Comparison of ENCODE assay signal across 9 mouse cellular contexts in genomic region chr16:38400311-38400960, GRCm38 (mm10). TPM values are rescaled to one million over a fixed set of nuclear protein-coding genes. Genes with fewer than 3 reads are reported as not detected.
A peak's percentile ranks its signal among the peaks of the same experiment; 100 is the strongest.
DNase-seq lines count a peak whose midpoint lies in the region; ATAC-seq lines count a peak whose summit lies in the region.
"Had no signal": no experiment of that assay in that cellular context is flagged by ENCODE, and none has a peak within 500 bp of the region (broad histone marks: within the 10 kb centered on the region; RNA-seq: fewer than 3 reads in every experiment).

No protein-coding gene starts in this region.

- H3K9me3 ChIP-seq in heart, embryonic 14.5 days (ENCODE audit: control insufficient read depth, low read length), result no peaks in the 10 kb centered on the region
- H3K9me3 ChIP-seq in hindbrain, embryonic 11.5 days (ENCODE audit: control insufficient read depth, low read length), result no peaks in the 10 kb centered on the region
- H3K9me3 ChIP-seq in midbrain, embryonic 11.5 days (ENCODE audit: control insufficient read depth, low read length), result no peaks in the 10 kb centered on the region

- no peak overlapping the region; a peak in 1 of 4 replicates for H3K27ac ChIP-seq in heart, embryonic 14.5 days (replicated peaks in 1 of 2; ENCODE audit: control insufficient read depth in 1 of 2, insufficient read depth in 1 of 2, low read depth in 2 of 2, low read length in 2 of 2)
- H3K27ac ChIP-seq in brown adipose tissue, adult 24 weeks (replicated peaks; ENCODE audit: low read depth, low read length), result peak overlapping the region; percentile 65; the same call in 1 of the 2 replicates
- 0 out of 2 replicates have a peak overlapping the region, but pooled peaks have one; percentile 30 for H3K27ac ChIP-seq in hindbrain, embryonic 11.5 days (ENCODE audit: low read depth, low read length)
- H3K27ac ChIP-seq in midbrain, embryonic 11.5 days (ENCODE audit: low read depth, low read length), result no peak overlapping the region

- peak overlapping the region; percentile 73 for H3K4me2 ChIP-seq in heart, embryonic 14.5 days (ENCODE audit: low read length)
- peak overlapping the region; percentile 52 for H3K4me2 ChIP-seq in hindbrain, embryonic 11.5 days (replicated peaks; ENCODE audit: low read depth, low read length)
- H3K4me2 ChIP-seq in midbrain, embryonic 11.5 days, result peak overlapping the region; percentile 53; the same call in 1 of the 2 replicates

- H3K4me3 ChIP-seq in heart, embryonic 14.5 days (ENCODE audit: control insufficient read depth in 1 of 2, insufficient read depth in 1 of 2, low read depth in 1 of 2, low read length in 2 of 2), result peak overlapping the region; percentile 34 to 42
- H3K4me3 ChIP-seq in brown adipose tissue, adult 24 weeks (ENCODE audit: insufficient read depth, low read depth, low read length), result no peak overlapping the region
- no peak overlapping the region for H3K4me3 ChIP-seq in hindbrain, embryonic 11.5 days (ENCODE audit: low read depth, low read length)
- H3K4me3 ChIP-seq in midbrain, embryonic 11.5 days (ENCODE audit: low read depth, low read length), result no peak overlapping the region; the same call in 1 of the 2 replicates

- 76% methylated on average over 9 of the region's 9 CpGs for WGBS in heart, embryonic 14.5 days
- WGBS in hindbrain, embryonic 11.5 days, result 79% methylated on average over 9 of the region's 9 CpGs
- WGBS in midbrain, embryonic 11.5 days, result 75% methylated on average over 9 of the region's 9 CpGs

- peaks cover 15 to 25% of the 10 kb centered on the region in 2 experiments for H3K4me1 ChIP-seq in heart, embryonic 14.5 days (ENCODE audit: control insufficient read depth in 2 of 2, insufficient read depth in 2 of 2, low read length in 2 of 2)
- no peaks in the 10 kb centered on the region for H3K4me1 ChIP-seq in brown adipose tissue, adult 24 weeks (ENCODE audit: control insufficient read depth, insufficient read depth, insufficient read length, low read length)
- H3K4me1 ChIP-seq in hindbrain, embryonic 11.5 days (replicated peaks; ENCODE audit: control insufficient read depth, insufficient read depth, low read length), result peaks cover 3% of the 10 kb centered on the region; the same call in 1 of the 2 replicates
- peaks cover 7% of the 10 kb centered on the region; the same call in 1 of the 2 replicates for H3K4me1 ChIP-seq in midbrain, embryonic 11.5 days (ENCODE audit: control insufficient read depth, insufficient read depth, low read length)

- peak overlapping the region; percentile 68 for H3K9ac ChIP-seq in heart, embryonic 14.5 days (ENCODE audit: low read length)
- H3K9ac ChIP-seq in hindbrain, embryonic 11.5 days (ENCODE audit: low read depth, low read length), result 0 out of 2 replicates have a peak overlapping the region, but pooled peaks have one; percentile 23
- H3K9ac ChIP-seq in midbrain, embryonic 11.5 days (ENCODE audit: low read length), result peak overlapping the region; percentile 53; the same call in 1 of the 2 replicates

- no peaks in the 10 kb centered on the region for H3K36me3 ChIP-seq in heart, embryonic 14.5 days (ENCODE audit: control insufficient read depth, insufficient read depth, low read length)
- H3K36me3 ChIP-seq in hindbrain, embryonic 11.5 days (ENCODE audit: control insufficient read depth, insufficient read depth, low read length), result no peaks in the 10 kb centered on the region
- no peaks in the 10 kb centered on the region for H3K36me3 ChIP-seq in midbrain, embryonic 11.5 days (ENCODE audit: control insufficient read depth, insufficient read depth, low read length)

- no peak for ATAC-seq in heart, embryonic 14.5 days (ENCODE audit: insufficient number of reproducible peaks, insufficient read depth, low FRiP score, low read depth)
- ATAC-seq in hindbrain, embryonic 11.5 days (ENCODE audit: low FRiP score), result no peak
- peak; percentile 54 for ATAC-seq in midbrain, embryonic 11.5 days (ENCODE audit: low FRiP score)

- H3K27me3 ChIP-seq in heart, embryonic 14.5 days (ENCODE audit: control insufficient read depth, insufficient read depth, low read length), result no peaks in the 10 kb centered on the region
- H3K27me3 ChIP-seq in hindbrain, embryonic 11.5 days (ENCODE audit: control insufficient read depth, insufficient read depth, low read length), result no peaks in the 10 kb centered on the region
- H3K27me3 ChIP-seq in midbrain, embryonic 11.5 days (ENCODE audit: control insufficient read depth, insufficient read depth, low read length), result no peaks in the 10 kb centered on the region

- no peak for DNase-seq in heart, postnatal 4 days
- DNase-seq in hindbrain, embryonic 11.5 days (ENCODE audit: low spot score), result no peak
- no peak for DNase-seq in midbrain, embryonic 11.5 days (ENCODE audit: low spot score, missing footprints)
- DNase-seq in embryo, embryonic 9.5 days (ENCODE audit: extremely low spot score), result no peak
- no peak for DNase-seq in thymus, postnatal 36 days
- no peak for DNase-seq in cerebellum, adult 8-10 months

RNA-seq across cellular contexts. Expression of gene Pla1a, which starts 32.5 kb away (rescaled TPM):
- 1.3 and 1.8 TPM in 2 replicates for polyA plus RNA-seq in heart, embryonic 14.5 days (2014; fragmentation: Nextera tagmentation; extraction: Ambion mirVana)
- total RNA-seq in heart, postnatal 4 days (2021), result 1 to 10 TPM; 5.8 to 5.9 TPM
- 11.3 and 14.4 TPM in 2 replicates for polyA plus RNA-seq in brown adipose tissue, adult 24 weeks (2012; ENCODE audit: insufficient read depth, insufficient read length, missing spikeins)
- polyA plus RNA-seq in hindbrain, embryonic 11.5 days (2014; fragmentation: Nextera tagmentation; extraction: Ambion mirVana), result 0.14 and 0.28 TPM in 2 replicates
- 0.23 and 0.59 TPM in 2 replicates for polyA plus RNA-seq in midbrain, embryonic 11.5 days (2014; fragmentation: Nextera tagmentation; extraction: Ambion mirVana)

RNA-seq across cellular contexts. Expression of gene Popdc2, which starts 38.4 kb away (rescaled TPM):
- polyA plus RNA-seq in heart, embryonic 14.5 days (2014; fragmentation: Nextera tagmentation; extraction: Ambion mirVana), result 364 and 390 TPM in 2 replicates
- total RNA-seq in heart, postnatal 4 days (2021), result 100 to 1,000 TPM; 764 to 831 TPM
- 15.5 and 17.0 TPM in 2 replicates for polyA plus RNA-seq in brown adipose tissue, adult 24 weeks (2012; ENCODE audit: insufficient read depth, insufficient read length, missing spikeins)
- 0.89 and 1.0 TPM in 2 replicates for polyA plus RNA-seq in hindbrain, embryonic 11.5 days (2014; fragmentation: Nextera tagmentation; extraction: Ambion mirVana)
- polyA plus RNA-seq in midbrain, embryonic 11.5 days (2014; fragmentation: Nextera tagmentation; extraction: Ambion mirVana), result 0.59 and 2.1 TPM in 2 replicates

RNA-seq across cellular contexts. Expression of gene Adprh, which starts 52.1 kb away (rescaled TPM):
- polyA plus RNA-seq in heart, embryonic 14.5 days (2014; fragmentation: Nextera tagmentation; extraction: Ambion mirVana), result 78.7 and 90.5 TPM in 2 replicates
- total RNA-seq in heart, postnatal 4 days (2021), result 10 to 100 TPM; 34.1 to 35.3 TPM
- 15.4 and 21.4 TPM in 2 replicates for polyA plus RNA-seq in brown adipose tissue, adult 24 weeks (2012; ENCODE audit: insufficient read depth, insufficient read length, missing spikeins)
- polyA plus RNA-seq in hindbrain, embryonic 11.5 days (2014; fragmentation: Nextera tagmentation; extraction: Ambion mirVana), result 116 and 125 TPM in 2 replicates
- polyA plus RNA-seq in midbrain, embryonic 11.5 days (2014; fragmentation: Nextera tagmentation; extraction: Ambion mirVana), result 122 and 134 TPM in 2 replicates

RNA-seq across cellular contexts. Expression of gene Gm21987, which starts 53.6 kb away (rescaled TPM):
- polyA plus RNA-seq in heart, embryonic 14.5 days (2014; fragmentation: Nextera tagmentation; extraction: Ambion mirVana), result 4.4 and 4.9 TPM in 2 replicates
- total RNA-seq in heart, postnatal 4 days (2021), result 1 to 10 TPM; 1.1 to 1.6 TPM
- 2.9 TPM in 1 of 2 replicates, not detected in the other for polyA plus RNA-seq in brown adipose tissue, adult 24 weeks (2012; ENCODE audit: insufficient read depth, insufficient read length, missing spikeins)
- not detected in 2 replicates for polyA plus RNA-seq in hindbrain, embryonic 11.5 days (2014; fragmentation: Nextera tagmentation; extraction: Ambion mirVana)
- polyA plus RNA-seq in midbrain, embryonic 11.5 days (2014; fragmentation: Nextera tagmentation; extraction: Ambion mirVana), result not detected in 2 replicates
- total RNA-seq: ES-E14 had no signal

RNA-seq across cellular contexts. Expression of gene Cox17, which starts 53.6 kb away (rescaled TPM):
- polyA plus RNA-seq in heart, embryonic 14.5 days (2014; fragmentation: Nextera tagmentation; extraction: Ambion mirVana), result 337 TPM in 2 replicates
- total RNA-seq in heart, postnatal 4 days (2021), result 100 to 1,000 TPM; 203 to 222 TPM
- 1,266 and 1,331 TPM in 2 replicates for polyA plus RNA-seq in brown adipose tissue, adult 24 weeks (2012; ENCODE audit: insufficient read depth, insufficient read length, missing spikeins)
- polyA plus RNA-seq in hindbrain, embryonic 11.5 days (2014; fragmentation: Nextera tagmentation; extraction: Ambion mirVana), result 121 and 122 TPM in 2 replicates
- polyA plus RNA-seq in midbrain, embryonic 11.5 days (2014; fragmentation: Nextera tagmentation; extraction: Ambion mirVana), result 122 and 124 TPM in 2 replicates

Comparison
In these comparisons a context has a peak if more than half of its experiments do, and no peak if none do; other contexts are left out.
1. H3K27ac ChIP-seq: peak in brown adipose tissue, adult 24 weeks (single experiment) and hindbrain, embryonic 11.5 days (single experiment); none in heart, embryonic 14.5 days (0 of 2) and midbrain, embryonic 11.5 days (single experiment).
2. H3K4me3 ChIP-seq: peak in heart, embryonic 14.5 days (2 of 2); none in brown adipose tissue, adult 24 weeks (single experiment), hindbrain, embryonic 11.5 days (single experiment) and midbrain, embryonic 11.5 days (single experiment).
3. RNA of gene Popdc2, which starts 38.4 kb away (polyA plus RNA-seq): 364 to 390 TPM in heart, embryonic 14.5 days; 15.5 to 17.0 TPM in brown adipose tissue, adult 24 weeks, 0.89 to 1.0 TPM in hindbrain, embryonic 11.5 days and 0.59 to 2.1 TPM in midbrain, embryonic 11.5 days; every median in the first group is over 10 times any median in the second.
4. Peak in every context shown above with its lines, with median percentiles within 50 percentile points of each other: H3K4me2 ChIP-seq and H3K9ac ChIP-seq.